Mouse (Mus musculus) embryonic facial prominence, embryonic 11.5 days (tissue): Measurements from ENCODE around the gene Scpep1. TPM values are rescaled to one million over a fixed set of nuclear protein-coding genes. Genes with fewer than 3 reads are reported as not detected.

ENCODE experiments used
- polyA plus RNA-seq: library from polyadenylated mRNA; unstranded; fragments of >200 nt; fragmentation: Nextera tagmentation; extraction: Ambion mirVana; gene quantifications from 2 replicates; pipeline ENCODE4 v1.2.1, GENCODE M21; 2014

Scpep1 gene
- polyA plus RNA-seq, 1 experiment from 2014 or later, result 84.3 TPM

Other genes with a start within 250 kb of the Scpep1 start
- 13.4 and 15.0 TPM in 2 replicates for gene Msi2, start 237.0 kb downstream of the Scpep1 start, polyA plus RNA-seq
- 9.6 and 12.3 TPM in 2 replicates for gene Akap1, start 90.9 kb downstream of the Scpep1 start, polyA plus RNA-seq
- not detected in 2 replicates for gene Elobl, start 11.5 kb upstream of the Scpep1 start, polyA plus RNA-seq
- gene Coil, start 14.8 kb upstream of the Scpep1 start, polyA plus RNA-seq, result 22.2 and 24.3 TPM in 2 replicates
- 2.6 and 2.9 TPM in 2 replicates for gene Trim25, start 43.9 kb upstream of the Scpep1 start, polyA plus RNA-seq
- gene Dgke, start 111.4 kb upstream of the Scpep1 start, polyA plus RNA-seq, result 3.3 and 3.7 TPM in 2 replicates
- gene Gm525, start 118.4 kb upstream of the Scpep1 start, polyA plus RNA-seq, result not detected in 2 replicates